In the genomic region with DNA sequence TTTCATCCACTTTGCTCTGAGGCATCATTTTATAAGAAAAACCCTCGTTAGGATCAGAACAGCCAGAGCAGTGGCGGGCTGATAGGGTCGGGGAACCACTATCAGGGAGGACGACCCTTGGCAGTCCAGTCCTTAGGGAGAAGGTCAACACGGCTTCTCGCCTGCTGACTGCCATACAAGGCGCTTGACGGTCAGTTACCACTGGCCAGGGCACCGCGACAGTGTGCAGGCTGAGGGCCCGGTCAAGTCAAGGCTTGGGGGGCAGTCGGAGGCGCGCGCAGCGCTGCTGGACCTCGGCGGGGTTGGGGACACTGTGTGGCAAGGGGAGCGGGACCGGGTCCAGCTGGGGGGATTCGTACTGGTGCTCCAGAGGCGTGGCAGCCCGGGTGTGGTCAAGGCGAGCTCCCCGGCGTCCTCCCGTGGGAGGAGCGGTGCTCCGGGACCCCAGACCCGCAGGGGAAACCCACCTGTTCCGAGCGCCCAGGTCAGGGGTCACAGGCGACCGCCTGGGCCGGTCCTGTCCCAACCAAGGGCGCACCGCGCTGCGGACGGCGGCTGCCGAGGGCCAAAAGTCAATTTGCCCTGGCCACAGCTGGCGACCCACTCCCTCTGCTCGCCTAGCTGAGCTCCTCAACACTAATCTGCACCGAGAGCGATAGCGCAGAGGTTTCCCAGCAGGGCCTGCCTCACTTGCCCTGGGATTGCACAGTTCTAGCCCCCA, we compare ENCODE assay signal across 8 mouse cellular contexts. TPM values are rescaled to one million over a fixed set of nuclear protein-coding genes. Genes with fewer than 3 reads are reported as not detected.
DNase-seq lines count a peak whose midpoint lies in the region; ATAC-seq lines count a peak whose summit lies in the region.

A gene (minus strand): TSS at position 544 of the 721 bp plus-strand sequence.

- H3K36me3 ChIP-seq in embryonic facial prominence, embryonic 11.5 days (replicated peaks; ENCODE audit: control insufficient read depth, insufficient read depth, low read depth, low read length): peaks cover 8% of the 10 kb centered on the region
- peaks cover 35% of the 10 kb centered on the region for H3K36me3 ChIP-seq in heart, embryonic 12.5 days
- H3K36me3 ChIP-seq in kidney, embryonic 15.5 days: peaks cover 30% of the 10 kb centered on the region

- H3K4me2 ChIP-seq in embryonic facial prominence, embryonic 11.5 days (ENCODE audit: low read depth, low read length): peak within 1 kb of the TSS; percentile 82
- peak within 1 kb of the TSS; percentile 100 for H3K4me2 ChIP-seq in heart, embryonic 12.5 days
- peak within 1 kb of the TSS; percentile 91 for H3K4me2 ChIP-seq in kidney, embryonic 15.5 days

- peak; percentile 6 for DNase-seq in thymus, postnatal 25 days
- DNase-seq in thymus, postnatal 0 days (ENCODE audit: low spot score): no peak
- no peak for DNase-seq in embryonic facial prominence, embryonic 11.5 days (ENCODE audit: low spot score)
- DNase-seq in lung, postnatal 14 days: peak; percentile 30
- peak; percentile 58 for DNase-seq in retina, embryonic 14.5 days (ENCODE audit: low spot score)

- peak within 1 kb of the TSS; percentile 50 for H3K4me3 ChIP-seq in embryonic facial prominence, embryonic 11.5 days (ENCODE audit: low read depth, low read length)
- H3K4me3 ChIP-seq in heart, embryonic 12.5 days: peak within 1 kb of the TSS; percentile 74
- H3K4me3 ChIP-seq in kidney, embryonic 15.5 days (replicated peaks): peak within 1 kb of the TSS; percentile 57

- H3K4me1 ChIP-seq in embryonic facial prominence, embryonic 11.5 days (ENCODE audit: control insufficient read depth, insufficient read depth, low read length): no peaks in the 10 kb centered on the region
- peaks cover 5% of the 10 kb centered on the region; the same call in 1 of the 2 replicates for H3K4me1 ChIP-seq in heart, embryonic 12.5 days (replicated peaks)
- peaks cover 13% of the 10 kb centered on the region for H3K4me1 ChIP-seq in kidney, embryonic 15.5 days

- H3K27me3 ChIP-seq in embryonic facial prominence, embryonic 11.5 days (ENCODE audit: control insufficient read depth, insufficient read depth, low read length): 0 out of 2 replicates have a peak, but pooled peaks cover 2% of the 10 kb centered on the region
- 0 out of 2 replicates have a peak, but pooled peaks cover 6% of the 10 kb centered on the region for H3K27me3 ChIP-seq in heart, embryonic 12.5 days (replicated peaks)
- H3K27me3 ChIP-seq in kidney, embryonic 15.5 days: peaks cover 20% of the 10 kb centered on the region

- no peaks in the 10 kb centered on the region for H3K9me3 ChIP-seq in embryonic facial prominence, embryonic 11.5 days (replicated peaks; ENCODE audit: control insufficient read depth, low read length)
- 0 out of 2 replicates have a peak, but pooled peaks cover 4% of the 10 kb centered on the region for H3K9me3 ChIP-seq in heart, embryonic 12.5 days (replicated peaks)
- H3K9me3 ChIP-seq in kidney, embryonic 15.5 days (replicated peaks): peaks cover 7% of the 10 kb centered on the region; the same call in 1 of the 2 replicates

- WGBS in embryonic facial prominence, embryonic 11.5 days: 1% methylated on average over 47 of the region's 47 CpGs
- WGBS in heart, embryonic 12.5 days: 1% methylated on average over 47 of the region's 47 CpGs
- under 1% methylated on average over 47 of the region's 47 CpGs for WGBS in kidney, embryonic 15.5 days

- ATAC-seq in embryonic facial prominence, embryonic 11.5 days (replicated peaks; ENCODE audit: insufficient number of reproducible peaks, low FRiP score, low TSS enrichment, low read depth): no peak
- ATAC-seq in heart, embryonic 12.5 days (ENCODE audit: insufficient number of reproducible peaks, low FRiP score): peak; percentile 78
- peak; percentile 66 for ATAC-seq in kidney, embryonic 15.5 days (replicated peaks; ENCODE audit: low FRiP score)
- ATAC-seq in inflammation-experienced regulatory T-cells, adult 6 months: no peak

- H3K27ac ChIP-seq in embryonic facial prominence, embryonic 11.5 days (replicated peaks; ENCODE audit: low read depth, low read length): no peak within 1 kb of the TSS
- H3K27ac ChIP-seq in heart, embryonic 12.5 days (ENCODE audit: poor library complexity, severe bottlenecking): no peak within 1 kb of the TSS
- no peak within 1 kb of the TSS for H3K27ac ChIP-seq in kidney, embryonic 15.5 days

- peak within 1 kb of the TSS; percentile 60 for H3K9ac ChIP-seq in embryonic facial prominence, embryonic 11.5 days (replicated peaks; ENCODE audit: low read length)
- H3K9ac ChIP-seq in heart, embryonic 12.5 days: peak within 1 kb of the TSS; percentile 83
- peak within 1 kb of the TSS; percentile 54 for H3K9ac ChIP-seq in kidney, embryonic 15.5 days

RNA-seq across cellular contexts. Expression of the gene that starts here (rescaled TPM):
- 0.81 and 0.82 TPM in 2 replicates for polyA plus RNA-seq in thymus, postnatal 0 days (2015; fragmentation: Nextera tagmentation; extraction: Ambion mirVana)
- 0.17 and 0.24 TPM in 2 replicates for polyA plus RNA-seq in embryonic facial prominence, embryonic 11.5 days (2014; fragmentation: Nextera tagmentation; extraction: Ambion mirVana)
- 1.5 and 2.1 TPM in 2 replicates for polyA plus RNA-seq in heart, embryonic 12.5 days (2016; fragmentation: Nextera tagmentation; extraction: Ambion mirVana)
- 1.1 and 1.3 TPM in 2 replicates for polyA plus RNA-seq in kidney, embryonic 15.5 days (2015; fragmentation: Nextera tagmentation; extraction: Ambion mirVana)
- 1 to 10 TPM in 2 of 3 experiments, under 1 TPM in 1; 0.65 to 5.5 (median 1.9) TPM for polyA plus RNA-seq in inflammation-experienced regulatory T-cells, adult 6 months (2017; shearing (Covaris generic))

Comparison
In these comparisons a context has a peak if more than half of its experiments do, and no peak if none do; other contexts are left out.
1. DNase-seq: peak in thymus, postnatal 25 days (single experiment), lung, postnatal 14 days (single experiment) and retina, embryonic 14.5 days (single experiment); none in thymus, postnatal 0 days (single experiment) and embryonic facial prominence, embryonic 11.5 days (single experiment).
2. ATAC-seq: peak in heart, embryonic 12.5 days (single experiment) and kidney, embryonic 15.5 days (single experiment); none in embryonic facial prominence, embryonic 11.5 days (single experiment) and inflammation-experienced regulatory T-cells, adult 6 months (single experiment).
3. Peak in every context shown above with its lines, with median percentiles within 50 percentile points of each other: H3K4me2 ChIP-seq, H3K4me3 ChIP-seq and H3K9ac ChIP-seq.